Mouse (Mus musculus): ENCODE results near the gene Spred2. TPM values are rescaled to one million over a fixed set of nuclear protein-coding genes. Genes with fewer than 3 reads are reported as not detected.

Spred2 gene
- polyA plus RNA-seq, 1 experiment from 2014 or later: 5.0 TPM

DNA sequence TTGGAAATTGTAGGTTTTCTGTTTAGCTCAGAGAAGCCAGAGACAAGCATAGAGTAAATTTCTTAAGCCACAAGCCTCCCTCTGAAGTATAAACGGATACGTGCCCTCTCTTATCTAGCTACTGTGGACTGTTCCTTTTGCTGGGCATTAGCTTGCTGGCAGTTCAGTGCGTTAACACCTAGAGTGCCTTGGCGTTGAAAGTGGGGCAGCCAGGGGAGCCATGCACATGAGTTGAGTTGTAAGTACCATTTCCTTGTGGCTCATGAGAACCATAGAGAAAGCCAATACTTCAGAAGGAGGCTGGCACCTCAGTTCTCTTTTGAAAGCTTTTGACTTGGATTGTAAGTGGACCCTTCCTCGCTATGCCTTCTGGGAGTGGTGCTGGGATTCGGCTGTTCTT lies 58.6 kb downstream of the Spred2 start:
- peaks cover 67% of the 10 kb centered on the region for H3K4me1 ChIP-seq (ENCODE audit: control insufficient read depth, insufficient read depth, low read length)
- no peak overlapping the region for H3K9ac ChIP-seq (ENCODE audit: low read length)
- no peak for ATAC-seq (ENCODE audit: insufficient read depth, low FRiP score)
- H3K4me3 ChIP-seq (replicated peaks; ENCODE audit: low read length): no peak overlapping the region
- WGBS: 50% methylated on average over 6 of the region's 6 CpGs
- peak overlapping the region; percentile 55 for H3K27ac ChIP-seq (ENCODE audit: low read length)
- no peaks in the 10 kb centered on the region for H3K9me3 ChIP-seq (replicated peaks; ENCODE audit: control insufficient read depth, low read length)
- H3K4me2 ChIP-seq (ENCODE audit: low read depth, low read length): no peak overlapping the region
- H3K27me3 ChIP-seq (ENCODE audit: control insufficient read depth, insufficient read depth, low read length): no peaks in the 10 kb centered on the region
- no peaks in the 10 kb centered on the region; the same call in 1 of the 2 replicates for H3K36me3 ChIP-seq (ENCODE audit: control insufficient read depth, insufficient read depth, low read length)

- H3K9ac ChIP-seq (ENCODE audit: low read length): no peak overlapping the region
- no peak for ATAC-seq (ENCODE audit: insufficient read depth, low FRiP score)
- H3K4me2 ChIP-seq (ENCODE audit: low read depth, low read length): no peak overlapping the region
- H3K4me3 ChIP-seq (replicated peaks; ENCODE audit: low read length): no peak overlapping the region
- H3K4me1 ChIP-seq (ENCODE audit: control insufficient read depth, insufficient read depth, low read length): peaks cover 71% of the 10 kb centered on the region
- no peaks in the 10 kb centered on the region for H3K27me3 ChIP-seq (ENCODE audit: control insufficient read depth, insufficient read depth, low read length)
- H3K36me3 ChIP-seq (ENCODE audit: control insufficient read depth, insufficient read depth, low read length): no peaks in the 10 kb centered on the region; the same call in 1 of the 2 replicates
- 44% methylated on average over 4 of the region's 4 CpGs for WGBS
- H3K27ac ChIP-seq (ENCODE audit: low read length): peak overlapping the region; percentile 55
- no peaks in the 10 kb centered on the region for H3K9me3 ChIP-seq (replicated peaks; ENCODE audit: control insufficient read depth, low read length)
Measured at GRCm38 (mm10) chr11:19983298-19983697, 59.1 kb downstream of the Spred2 start.

GRCm38 (mm10) chr11:19984029-19984428 lies 59.9 kb downstream of the Spred2 start:
- WGBS: 86% methylated on average over 9 of the region's 9 CpGs
- H3K4me1 ChIP-seq (ENCODE audit: control insufficient read depth, insufficient read depth, low read length): peaks cover 72% of the 10 kb centered on the region
- no peak overlapping the region for H3K4me2 ChIP-seq (ENCODE audit: low read depth, low read length)
- no peak overlapping the region for H3K27ac ChIP-seq (ENCODE audit: low read length)
- no peaks in the 10 kb centered on the region for H3K27me3 ChIP-seq (ENCODE audit: control insufficient read depth, insufficient read depth, low read length)
- no peaks in the 10 kb centered on the region; the same call in 1 of the 2 replicates for H3K36me3 ChIP-seq (ENCODE audit: control insufficient read depth, insufficient read depth, low read length)
- ATAC-seq (ENCODE audit: insufficient read depth, low FRiP score): no peak
- H3K9ac ChIP-seq (ENCODE audit: low read length): no peak overlapping the region
- H3K4me3 ChIP-seq (replicated peaks; ENCODE audit: low read length): no peak overlapping the region
- no peaks in the 10 kb centered on the region for H3K9me3 ChIP-seq (replicated peaks; ENCODE audit: control insufficient read depth, low read length)

DNA sequence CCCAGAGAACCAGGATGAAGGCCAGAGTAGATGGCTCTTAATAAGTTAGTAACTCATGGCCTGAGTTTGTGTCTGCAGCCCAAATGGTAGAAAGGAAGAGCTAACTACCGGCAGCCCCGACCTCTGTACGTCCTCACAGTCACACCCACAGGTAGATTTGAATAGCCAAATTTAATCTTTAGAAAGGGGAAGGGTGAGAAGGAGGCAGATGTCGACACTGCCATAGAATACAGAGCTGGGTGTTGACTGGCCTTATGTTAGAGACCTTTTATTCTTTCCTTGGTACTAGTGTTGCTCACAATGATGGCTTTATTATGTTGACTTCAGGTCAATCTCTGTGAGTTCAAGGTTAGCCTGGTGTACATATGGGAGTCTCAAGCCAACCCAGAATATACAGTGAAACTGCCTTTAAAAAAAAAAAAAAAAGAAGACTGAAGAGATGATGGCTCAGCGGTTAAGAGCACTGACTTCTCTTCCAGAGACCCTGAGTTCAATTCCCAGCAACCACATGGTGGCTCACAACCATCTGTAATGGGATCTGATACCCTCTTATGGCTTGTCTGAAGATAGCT lies 61.2 kb downstream of the Spred2 start:
- no peak overlapping the region for H3K9ac ChIP-seq (ENCODE audit: low read length)
- no peaks in the 10 kb centered on the region for H3K27me3 ChIP-seq (ENCODE audit: control insufficient read depth, insufficient read depth, low read length)
- peaks cover 63% of the 10 kb centered on the region for H3K4me1 ChIP-seq (ENCODE audit: control insufficient read depth, insufficient read depth, low read length)
- no peaks in the 10 kb centered on the region; the same call in 1 of the 2 replicates for H3K36me3 ChIP-seq (ENCODE audit: control insufficient read depth, insufficient read depth, low read length)
- no peak overlapping the region for H3K4me3 ChIP-seq (replicated peaks; ENCODE audit: low read length)
- H3K4me2 ChIP-seq (ENCODE audit: low read depth, low read length): no peak overlapping the region
- 48% methylated on average over 5 of the region's 5 CpGs for WGBS
- ATAC-seq (ENCODE audit: insufficient read depth, low FRiP score): no peak
- H3K27ac ChIP-seq (ENCODE audit: low read length): no peak overlapping the region
- no peaks in the 10 kb centered on the region for H3K9me3 ChIP-seq (replicated peaks; ENCODE audit: control insufficient read depth, low read length)

DNA sequence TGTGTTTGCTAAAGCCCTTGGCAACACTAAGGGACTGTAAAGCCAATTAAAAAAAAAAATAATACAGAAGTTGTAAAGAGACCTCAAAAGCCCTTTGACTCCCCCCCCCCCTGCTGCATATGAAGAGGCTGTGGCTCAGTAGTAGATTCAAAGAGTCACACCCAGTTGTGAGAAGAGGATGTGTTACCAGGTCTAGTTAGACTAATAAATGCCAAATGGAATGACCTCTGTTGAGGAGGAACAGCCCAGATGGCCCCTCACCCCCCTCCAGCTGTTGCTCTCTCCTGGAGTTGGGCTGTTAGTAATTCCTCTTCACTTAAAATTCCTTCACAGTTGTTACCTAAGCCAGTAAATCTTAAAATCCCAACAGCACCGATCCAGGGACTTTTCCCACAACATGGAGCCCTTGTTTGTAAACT lies 62.3 kb downstream of the Spred2 start:
- Histone ChIP-seq H3K9ac (ENCODE audit: low read length) (no peak overlapping the region), H3K27ac (ENCODE audit: low read length) (peak overlapping the region; percentile 74), H3K4me3 (replicated peaks; ENCODE audit: low read length) (no peak overlapping the region), H3K36me3 (ENCODE audit: control insufficient read depth, insufficient read depth, low read length) (no peaks in the 10 kb centered on the region; the same call in 1 of the 2 replicates), H3K4me2 (ENCODE audit: low read depth, low read length) (peak overlapping the region; percentile 23; the same call in 1 of the 2 replicates), H3K9me3 (replicated peaks; ENCODE audit: control insufficient read depth, low read length) (no peaks in the 10 kb centered on the region), H3K4me1 (ENCODE audit: control insufficient read depth, insufficient read depth, low read length) (peaks cover 70% of the 10 kb centered on the region), H3K27me3 (ENCODE audit: control insufficient read depth, insufficient read depth, low read length) (no peaks in the 10 kb centered on the region)
- 6% methylated on average over 1 of the region's 1 CpGs for WGBS
- ATAC-seq (ENCODE audit: insufficient read depth, low FRiP score): no peak

- ATAC-seq (ENCODE audit: insufficient read depth, low FRiP score): no peak
- Histone ChIP-seq H3K27me3 (ENCODE audit: control insufficient read depth, insufficient read depth, low read length) (no peaks in the 10 kb centered on the region), H3K4me3 (replicated peaks; ENCODE audit: low read length) (no peak overlapping the region), H3K27ac (ENCODE audit: low read length) (peak overlapping the region; percentile 74), H3K4me1 (ENCODE audit: control insufficient read depth, insufficient read depth, low read length) (peaks cover 67% of the 10 kb centered on the region), H3K4me2 (ENCODE audit: low read depth, low read length) (peak overlapping the region; percentile 23; the same call in 1 of the 2 replicates), H3K9ac (ENCODE audit: low read length) (peak overlapping the region; percentile 45; the same call in 1 of the 2 replicates), H3K9me3 (replicated peaks; ENCODE audit: control insufficient read depth, low read length) (no peaks in the 10 kb centered on the region), H3K36me3 (ENCODE audit: control insufficient read depth, insufficient read depth, low read length) (no peaks in the 10 kb centered on the region; the same call in 1 of the 2 replicates)
- 23% methylated on average over 17 of the region's 17 CpGs for WGBS
Measured at GRCm38 (mm10) chr11:19986871-19987755, 62.9 kb downstream of the Spred2 start.

DNA sequence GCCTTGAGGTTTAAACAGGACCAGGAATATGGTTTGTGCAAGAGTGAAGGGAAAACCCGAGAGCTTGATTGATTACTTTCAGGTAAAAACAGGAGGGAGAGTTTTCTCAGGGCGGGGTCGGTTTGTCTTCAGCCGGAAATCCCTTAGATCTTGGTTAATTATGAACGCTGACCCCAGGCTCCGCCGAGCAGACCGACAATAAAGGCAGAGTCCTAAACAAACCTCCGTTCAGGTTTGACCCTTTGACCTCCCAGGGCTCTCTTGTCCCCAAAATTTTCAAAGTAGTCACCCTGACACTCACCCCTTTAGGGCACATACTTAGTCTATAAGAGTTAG lies 63.5 kb downstream of the Spred2 start:
- no peaks in the 10 kb centered on the region for H3K9me3 ChIP-seq (replicated peaks; ENCODE audit: control insufficient read depth, low read length)
- no peaks in the 10 kb centered on the region for H3K27me3 ChIP-seq (ENCODE audit: control insufficient read depth, insufficient read depth, low read length)
- no peak overlapping the region for H3K9ac ChIP-seq (ENCODE audit: low read length)
- WGBS: 23% methylated on average over 9 of the region's 9 CpGs
- H3K4me2 ChIP-seq (ENCODE audit: low read depth, low read length): peak overlapping the region; percentile 23; the same call in 1 of the 2 replicates
- peak overlapping the region; percentile 74; the same call in 1 of the 2 replicates for H3K27ac ChIP-seq (ENCODE audit: low read length)
- ATAC-seq (ENCODE audit: insufficient read depth, low FRiP score): no peak
- no peaks in the 10 kb centered on the region; the same call in 1 of the 2 replicates for H3K36me3 ChIP-seq (ENCODE audit: control insufficient read depth, insufficient read depth, low read length)
- H3K4me1 ChIP-seq (ENCODE audit: control insufficient read depth, insufficient read depth, low read length): peaks cover 68% of the 10 kb centered on the region
- H3K4me3 ChIP-seq (replicated peaks; ENCODE audit: low read length): no peak overlapping the region

GRCm38 (mm10) chr11:19988224-19988623 lies 64.0 kb downstream of the Spred2 start:
- Histone ChIP-seq H3K9me3 (replicated peaks; ENCODE audit: control insufficient read depth, low read length) (no peaks in the 10 kb centered on the region), H3K36me3 (ENCODE audit: control insufficient read depth, insufficient read depth, low read length) (no peaks in the 10 kb centered on the region; the same call in 1 of the 2 replicates), H3K27me3 (ENCODE audit: control insufficient read depth, insufficient read depth, low read length) (no peaks in the 10 kb centered on the region), H3K4me1 (ENCODE audit: control insufficient read depth, insufficient read depth, low read length) (peaks cover 68% of the 10 kb centered on the region), H3K27ac (ENCODE audit: low read length) (peak overlapping the region; percentile 36; the same call in 1 of the 2 replicates), H3K4me3 (replicated peaks; ENCODE audit: low read length) (no peak overlapping the region), H3K4me2 (ENCODE audit: low read depth, low read length) (no peak overlapping the region), H3K9ac (ENCODE audit: low read length) (no peak overlapping the region)
- 48% methylated on average over 5 of the region's 5 CpGs for WGBS
- ATAC-seq (ENCODE audit: insufficient read depth, low FRiP score): no peak

DNA sequence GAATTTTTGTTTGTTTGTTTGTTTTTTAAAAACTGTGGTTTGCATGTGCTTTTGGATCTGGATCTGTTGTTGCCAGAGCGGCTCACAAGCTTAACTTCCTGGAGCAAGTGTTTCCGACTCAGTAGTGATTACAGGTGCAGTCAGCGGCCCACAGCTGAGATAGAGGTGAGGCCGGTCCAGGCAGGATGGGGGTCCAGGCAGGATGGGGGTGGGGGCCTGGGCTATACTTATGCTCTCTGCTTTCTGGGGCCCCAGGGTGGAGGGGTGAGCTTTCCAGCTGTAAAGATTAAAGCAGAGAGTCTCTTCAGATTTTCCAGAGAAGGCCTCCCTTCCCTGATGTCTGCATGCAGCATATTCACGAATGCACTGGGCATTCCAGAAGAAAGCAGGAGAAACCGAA lies 64.5 kb downstream of the Spred2 start:
- Histone ChIP-seq H3K4me2 (ENCODE audit: low read depth, low read length) (no peak overlapping the region), H3K27me3 (ENCODE audit: control insufficient read depth, insufficient read depth, low read length) (no peaks in the 10 kb centered on the region), H3K27ac (ENCODE audit: low read length) (0 out of 2 replicates have a peak overlapping the region, but pooled peaks have one; percentile 36), H3K4me1 (ENCODE audit: control insufficient read depth, insufficient read depth, low read length) (peaks cover 69% of the 10 kb centered on the region), H3K9ac (ENCODE audit: low read length) (no peak overlapping the region), H3K36me3 (ENCODE audit: control insufficient read depth, insufficient read depth, low read length) (no peaks in the 10 kb centered on the region; the same call in 1 of the 2 replicates), H3K4me3 (replicated peaks; ENCODE audit: low read length) (no peak overlapping the region), H3K9me3 (replicated peaks; ENCODE audit: control insufficient read depth, low read length) (no peaks in the 10 kb centered on the region)
- 60% methylated on average over 6 of the region's 6 CpGs for WGBS
- ATAC-seq (ENCODE audit: insufficient read depth, low FRiP score): no peak

Data from stomach, embryonic 16.5 days (tissue).